Mouse (Mus musculus) adrenal gland, adult (tissue): ENCODE data around the gene Ppp1r36.

ENCODE experiments used
- DNase-seq, 2 experiments: peaks; one replicate each; pipeline ENCODE4 v3.0.0; 2022 to 2023; ENCODE audit warnings: low spot score in 1 of 2; ENCODE audit not compliant: inconsistent age in 2 of 2

The Ppp1r36 gene

DNA sequence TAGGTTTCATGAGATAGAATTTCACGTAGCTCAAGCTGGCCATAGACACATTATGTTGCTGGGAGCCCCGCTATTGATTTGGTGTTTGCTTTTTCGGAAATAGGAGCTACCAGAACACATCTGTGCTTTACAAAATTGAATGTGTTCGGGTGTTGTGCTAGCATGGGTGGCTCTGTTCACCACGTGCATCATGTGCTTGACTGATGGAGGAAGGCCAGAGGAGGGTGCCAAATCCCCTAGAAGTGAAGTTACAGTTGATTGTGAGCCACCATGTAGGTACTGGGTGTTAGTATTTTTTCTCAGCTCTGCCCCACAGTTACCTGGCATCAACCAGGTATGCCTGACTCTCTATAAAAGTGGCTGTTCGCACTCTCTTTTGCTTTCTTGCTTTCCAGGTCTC, 27.5 kb downstream of the Ppp1r36 start:
- no peak for DNase-seq

- no peak for DNase-seq
Observed at GRCm38 (mm10) chr12:76446201-76446600, 28.9 kb downstream of the Ppp1r36 start.

- DNase-seq: no peak
Observed at GRCm38 (mm10) chr12:76448127-76448526, 30.8 kb downstream of the Ppp1r36 start.

- DNase-seq: peak in 1 of 2 experiments; percentile 51
Observed at GRCm38 (mm10) chr12:76452203-76452602, 34.9 kb downstream of the Ppp1r36 start.

DNA sequence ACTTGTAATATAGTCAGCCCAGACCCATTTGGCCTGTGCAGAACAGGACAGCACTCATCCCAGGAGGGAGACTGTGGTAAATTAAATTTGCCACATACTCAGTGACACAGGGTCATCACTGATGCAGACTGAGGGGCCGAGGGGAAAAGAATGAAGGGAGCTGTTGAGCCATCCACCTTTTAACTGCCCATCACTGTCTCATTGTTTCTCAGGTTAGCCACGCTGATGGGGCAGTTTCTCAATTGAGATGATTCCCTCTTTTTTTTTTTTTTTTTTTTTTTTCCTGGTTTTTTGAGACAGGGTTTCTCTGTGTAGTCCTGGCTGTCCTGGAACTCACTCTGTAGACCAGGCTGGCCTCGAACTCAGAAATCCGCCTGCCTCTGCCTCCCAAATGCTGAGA, 41.1 kb downstream of the Ppp1r36 start:
- peak in 1 of 2 experiments; percentile 13 for DNase-seq

DNA sequence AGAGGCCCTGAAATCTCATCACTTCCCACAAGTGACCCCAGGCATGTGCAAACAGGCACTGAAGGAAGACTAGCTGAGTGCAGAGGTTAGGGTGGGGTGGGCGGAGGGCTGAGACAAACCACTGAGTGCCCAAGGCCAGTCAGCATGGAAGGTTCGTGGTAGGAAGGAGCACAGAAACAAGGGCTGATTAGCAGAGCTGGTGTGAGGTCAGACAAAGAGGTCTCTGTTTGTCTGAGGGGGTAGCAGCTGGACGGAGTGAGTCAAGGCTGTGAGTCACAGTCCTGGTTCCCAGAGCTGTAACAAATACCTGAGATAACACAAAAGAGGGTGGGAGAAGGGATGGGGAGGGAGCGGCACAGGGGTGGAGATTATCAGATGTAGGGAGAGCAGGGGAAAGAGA, 41.7 kb downstream of the Ppp1r36 start:
- DNase-seq: peak in 1 of 2 experiments; percentile 20

DNA sequence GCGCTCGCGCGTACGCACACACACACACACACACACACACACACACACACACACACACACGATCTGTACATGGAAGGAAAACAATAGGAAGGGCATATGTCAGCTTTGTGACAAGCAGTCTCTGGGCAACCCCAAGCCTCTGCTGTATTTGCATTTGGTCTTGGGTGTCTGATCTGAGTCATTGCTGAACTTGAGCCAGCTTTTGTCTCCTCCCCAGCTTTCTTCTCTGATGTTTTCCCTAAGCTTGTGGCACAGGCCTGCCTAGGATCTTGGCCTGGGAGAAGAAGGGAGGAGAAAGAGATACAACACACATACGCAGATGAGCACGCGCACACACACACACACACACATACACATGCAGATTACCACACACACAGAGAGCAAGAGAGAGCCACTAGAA, 46.1 kb downstream of the Ppp1r36 start:
- DNase-seq: peak; percentile 27 to 63

GRCm38 (mm10) chr12:76464651-76465252, 47.4 kb downstream of the Ppp1r36 start:
- peak in 1 of 2 experiments; percentile 47 for DNase-seq

GRCm38 (mm10) chr12:76466651-76467050, 49.3 kb downstream of the Ppp1r36 start:
- no peak for DNase-seq

DNA sequence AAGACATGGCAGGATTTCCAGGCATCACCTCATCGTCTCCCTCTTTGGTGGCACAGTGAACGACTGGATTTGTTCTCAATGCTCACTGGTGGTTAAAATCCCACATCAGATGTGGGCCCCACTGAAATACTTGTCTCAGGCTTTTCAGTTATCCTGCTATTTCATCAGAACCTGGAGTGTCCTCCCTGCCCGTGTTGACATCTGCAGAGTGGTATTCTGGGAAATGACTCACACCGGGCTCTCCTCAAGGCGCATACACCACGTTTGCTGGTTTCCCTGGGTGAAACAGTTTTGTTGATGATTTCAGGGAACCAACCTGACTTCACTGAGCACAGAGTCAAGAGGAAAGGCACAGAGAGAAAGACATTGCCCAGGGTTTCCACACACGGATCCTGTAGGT, 49.9 kb downstream of the Ppp1r36 start:
- DNase-seq: peak in 1 of 2 experiments; percentile 42

- peak; percentile 46 to 82 for DNase-seq
Observed at GRCm38 (mm10) chr12:76472046-76472445, 54.7 kb downstream of the Ppp1r36 start.

GRCm38 (mm10) chr12:76473562-76474245, 56.4 kb downstream of the Ppp1r36 start:
- no peak for DNase-seq

DNA sequence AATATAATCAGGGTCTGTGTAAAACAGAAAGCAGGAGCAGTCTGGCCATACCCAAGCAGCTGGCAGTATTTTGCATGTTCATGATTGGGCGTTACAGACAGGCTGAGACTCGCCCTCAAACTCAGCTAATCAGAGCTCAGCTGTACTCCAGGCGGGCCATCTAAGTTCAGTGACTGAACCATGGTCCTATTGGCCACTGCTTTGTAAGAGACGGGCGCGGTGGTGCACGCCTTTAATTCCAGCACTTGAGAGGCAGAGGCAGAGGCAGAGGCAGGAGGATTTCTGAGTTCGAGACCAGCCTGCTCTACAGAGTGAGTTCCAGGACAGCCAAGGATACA, 56.9 kb downstream of the Ppp1r36 start:
- DNase-seq: no peak

- no peak for DNase-seq
Observed at GRCm38 (mm10) chr12:76474802-76475201, 57.5 kb downstream of the Ppp1r36 start.

DNA sequence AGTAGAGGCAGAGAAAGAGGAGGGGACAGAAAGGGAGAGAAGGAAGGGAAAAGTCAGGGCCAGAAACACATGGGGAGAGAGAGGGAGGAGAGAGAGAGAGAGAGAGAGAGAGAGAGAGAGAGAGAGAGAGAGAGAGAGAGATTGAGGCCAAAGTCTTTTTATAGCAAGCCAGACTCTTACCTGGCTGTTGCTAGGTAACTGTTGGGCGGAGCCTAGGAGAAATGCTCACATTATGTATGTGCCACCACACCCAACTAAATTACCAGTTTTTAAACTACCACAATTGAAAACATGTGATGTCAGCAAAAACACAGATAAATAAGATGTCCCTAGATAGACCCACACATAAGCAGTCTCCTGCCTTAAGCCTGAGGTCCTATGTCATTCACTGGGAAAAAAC, 58.8 kb downstream of the Ppp1r36 start:
- no peak for DNase-seq

DNA sequence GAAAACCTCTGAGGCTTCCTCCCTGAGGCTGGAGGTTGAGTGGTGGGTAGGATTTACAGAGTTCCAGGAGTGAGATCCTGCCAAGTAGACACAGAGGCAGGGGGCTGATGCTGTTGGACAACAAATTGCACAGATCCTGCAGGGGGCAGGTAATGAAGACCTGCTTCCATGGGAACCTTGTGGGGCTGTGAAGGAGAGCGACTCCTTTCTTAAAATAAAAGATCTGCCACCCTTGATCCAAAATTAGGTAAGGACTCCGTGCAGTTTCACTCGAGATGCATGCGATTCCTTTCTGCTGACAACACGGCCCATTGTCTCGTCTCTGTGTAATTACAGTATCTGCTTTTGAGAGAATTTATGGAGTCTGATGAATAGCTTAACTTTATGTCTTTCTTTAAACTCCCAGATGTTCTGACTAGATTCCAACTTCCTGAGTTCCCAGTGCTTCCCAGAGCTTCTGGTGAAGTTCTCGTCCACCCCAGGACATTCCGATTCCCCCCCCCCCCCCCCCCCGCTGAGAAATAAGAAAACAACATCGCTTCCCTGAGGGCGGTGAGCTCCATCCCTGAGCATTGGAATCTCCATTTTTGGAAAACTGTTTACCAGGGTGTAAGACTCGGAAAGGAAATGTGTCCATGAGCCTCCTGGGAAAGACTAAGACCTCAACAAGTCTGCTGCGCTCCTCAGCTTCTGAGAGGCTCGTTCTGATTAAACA, 61.1 kb downstream of the Ppp1r36 start:
- no peak for DNase-seq

DNA sequence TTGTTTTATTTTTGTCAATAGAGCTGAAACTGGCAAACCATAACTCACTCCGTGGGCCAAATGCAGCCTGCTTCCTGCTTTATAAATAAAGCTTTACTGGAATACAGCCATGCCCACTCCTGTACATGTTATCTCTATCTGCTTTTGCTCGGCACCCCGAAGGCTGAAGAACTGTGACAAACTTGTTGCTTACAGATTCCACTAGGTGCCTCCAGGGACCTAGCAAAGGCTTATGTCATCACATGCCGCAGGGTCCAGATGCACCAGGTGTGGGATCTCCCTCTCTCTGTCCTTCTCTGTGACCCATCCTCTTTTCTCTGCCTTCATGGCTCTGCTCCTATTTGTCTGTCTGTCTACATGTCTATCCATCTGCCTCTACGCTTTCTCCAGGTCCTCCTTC, 61.8 kb downstream of the Ppp1r36 start:
- no peak for DNase-seq

GRCm38 (mm10) chr12:76479836-76480495, 62.6 kb downstream of the Ppp1r36 start:
- DNase-seq: no peak

- no peak for DNase-seq
Observed at GRCm38 (mm10) chr12:76482446-76482845, 65.1 kb downstream of the Ppp1r36 start.

DNA sequence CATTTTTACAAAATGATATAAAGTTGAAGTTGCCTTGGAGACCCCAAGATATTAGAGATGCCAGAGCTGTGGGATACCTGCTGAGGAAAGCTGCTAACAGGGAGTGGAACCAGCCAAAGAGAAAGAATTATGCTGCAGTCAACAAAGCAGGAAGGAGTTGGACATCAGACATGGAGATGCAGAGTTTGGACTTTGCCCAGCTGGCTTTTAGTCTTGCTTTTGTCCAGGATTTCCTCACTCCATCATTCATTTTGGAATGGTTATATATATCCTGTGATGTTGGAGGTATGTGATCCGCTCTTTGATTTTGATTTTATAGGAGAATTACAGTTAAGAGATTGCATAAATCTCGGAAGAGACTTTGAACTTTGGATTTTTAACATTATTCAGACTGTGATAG, 65.6 kb downstream of the Ppp1r36 start:
- no peak for DNase-seq

DNA sequence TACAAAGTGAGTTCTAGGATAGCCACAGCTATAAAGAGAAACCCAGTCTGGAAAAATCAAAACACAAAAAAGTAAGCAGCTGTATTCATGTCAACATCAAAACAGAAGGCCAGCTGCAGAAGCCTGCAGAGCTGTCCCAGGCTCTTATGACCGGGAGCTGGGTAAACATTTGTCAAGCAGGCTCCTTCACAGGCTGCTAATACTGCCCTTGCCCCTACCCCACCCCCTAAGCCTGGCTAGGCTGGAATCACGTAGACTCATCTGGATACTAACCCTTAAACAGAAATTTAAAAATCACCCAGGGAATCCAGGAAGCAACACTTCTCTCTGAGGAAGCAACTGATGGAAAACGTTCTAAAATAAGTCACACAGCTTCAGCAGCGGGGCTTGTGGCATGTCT, 67.5 kb downstream of the Ppp1r36 start:
- DNase-seq: no peak

- no peak for DNase-seq
Observed at GRCm38 (mm10) chr12:76485381-76485780, 68.0 kb downstream of the Ppp1r36 start.
